Mouse (Mus musculus): ENCODE data around the gene Batf3. TPM values are rescaled to one million over a fixed set of nuclear protein-coding genes. Genes with fewer than 3 reads are reported as not detected.

Gene Batf3
- total and polyA plus RNA-seq, 3 experiments, result 2.2 to 3.5 (median 2.2) TPM

DNA sequence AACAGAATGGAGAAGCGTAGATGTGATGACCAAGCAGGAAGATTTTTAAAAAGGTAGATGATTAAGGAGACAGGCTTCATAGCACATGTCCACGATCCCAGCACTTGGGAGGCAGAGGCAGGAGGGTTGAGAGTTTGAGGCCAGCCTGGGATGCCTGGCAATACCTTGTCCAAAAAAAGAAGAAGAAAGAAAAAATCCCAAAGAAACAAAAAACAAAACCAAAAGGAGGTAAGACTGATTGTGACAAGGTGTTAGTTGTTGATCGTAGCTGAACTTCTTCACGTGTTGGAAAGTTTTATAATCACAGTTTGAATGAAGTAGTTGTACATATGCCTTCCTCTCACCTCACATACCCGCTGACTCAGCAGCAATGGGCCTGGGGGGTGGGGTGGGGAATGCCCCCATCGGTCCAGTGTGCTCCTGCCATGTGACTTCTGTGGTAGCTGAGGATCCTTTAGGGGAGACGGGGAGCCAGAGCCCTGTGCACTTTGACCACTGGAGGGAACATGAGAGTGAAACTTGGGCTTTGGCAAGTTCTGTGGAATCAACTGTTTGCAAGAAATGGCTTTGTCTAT, 11.3 kb upstream of the Batf3 start:
- DNase-seq, result no peak

DNA sequence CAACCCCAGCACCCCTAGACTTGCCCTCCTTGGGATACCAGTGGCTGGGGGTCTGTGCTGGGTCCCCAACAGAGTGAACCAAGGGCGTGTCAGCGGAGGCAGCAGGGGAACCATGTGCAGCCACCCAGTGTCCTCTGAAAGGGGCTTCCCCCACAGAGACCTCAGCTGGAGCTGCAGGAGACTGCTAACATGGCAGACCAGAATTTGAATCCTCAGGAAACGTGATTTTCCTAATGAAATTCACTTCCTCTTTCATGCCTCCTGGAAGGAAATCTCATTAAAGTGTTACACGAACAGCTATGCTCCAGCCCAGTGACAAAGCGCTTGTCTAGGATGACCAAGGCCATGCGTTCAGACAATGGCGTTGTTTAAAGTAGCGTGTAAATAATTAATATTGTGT, 10.7 kb upstream of the Batf3 start:
- no peak for DNase-seq

DNA sequence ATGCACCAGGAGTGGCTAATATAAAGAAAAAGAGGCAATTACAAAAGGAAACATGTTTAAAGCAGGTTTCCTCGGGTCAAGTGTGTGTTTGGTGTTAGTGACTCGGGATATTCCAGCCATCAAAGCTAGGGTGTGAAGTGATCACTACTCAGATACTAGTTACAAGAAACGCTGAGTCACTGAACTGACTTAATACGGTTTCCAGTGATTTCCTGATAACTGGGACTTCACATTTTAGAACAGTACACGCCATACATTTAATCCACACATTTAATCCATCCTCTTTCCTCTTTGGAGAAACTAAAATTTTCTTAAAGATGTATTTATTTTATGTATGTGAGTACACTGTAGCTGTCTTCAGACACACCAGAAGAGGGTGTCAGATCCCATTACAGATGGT, 9.7 kb upstream of the Batf3 start:
- no peak for DNase-seq

DNA sequence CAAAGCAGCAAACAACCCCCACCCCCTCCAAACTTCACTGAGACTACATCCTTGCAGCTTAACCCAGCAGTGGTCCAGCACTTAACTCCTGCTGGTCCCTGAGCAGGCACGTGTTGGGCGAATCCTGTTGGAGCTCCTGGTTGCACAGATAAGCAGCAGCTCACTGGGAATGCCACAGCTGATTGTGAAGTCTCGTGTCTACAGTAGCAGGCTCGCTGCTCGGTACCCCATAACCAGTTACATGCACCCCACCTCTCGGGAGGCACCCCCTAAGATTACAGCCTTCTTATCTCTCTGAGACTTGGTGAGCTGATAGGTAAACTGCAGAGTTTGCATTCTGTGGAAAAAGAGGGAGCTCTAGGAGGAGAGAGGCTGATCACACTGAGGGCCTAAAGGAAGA, 8.3 kb upstream of the Batf3 start:
- DNase-seq, result no peak

DNA sequence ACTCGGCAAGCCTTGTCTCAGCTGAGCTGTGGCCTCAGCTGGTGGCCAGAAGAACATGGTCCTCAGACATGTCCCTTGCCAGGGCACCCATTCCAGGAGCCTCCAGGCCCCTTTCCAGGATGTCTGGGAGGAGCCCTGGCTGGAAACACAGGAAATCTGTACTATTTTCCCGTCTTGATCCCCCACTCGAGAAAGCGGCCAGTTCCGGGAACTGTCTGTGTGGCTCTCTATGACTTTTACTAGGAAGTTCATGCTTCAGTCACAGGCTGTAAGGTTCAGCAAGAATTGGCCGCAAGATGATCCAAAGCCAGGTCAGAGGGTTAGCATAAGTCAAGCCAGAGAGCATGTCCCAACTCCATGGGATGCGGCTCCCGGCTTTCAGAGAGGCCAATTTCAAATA, 5.6 kb upstream of the Batf3 start:
- peak; percentile 30 for DNase-seq

DNA sequence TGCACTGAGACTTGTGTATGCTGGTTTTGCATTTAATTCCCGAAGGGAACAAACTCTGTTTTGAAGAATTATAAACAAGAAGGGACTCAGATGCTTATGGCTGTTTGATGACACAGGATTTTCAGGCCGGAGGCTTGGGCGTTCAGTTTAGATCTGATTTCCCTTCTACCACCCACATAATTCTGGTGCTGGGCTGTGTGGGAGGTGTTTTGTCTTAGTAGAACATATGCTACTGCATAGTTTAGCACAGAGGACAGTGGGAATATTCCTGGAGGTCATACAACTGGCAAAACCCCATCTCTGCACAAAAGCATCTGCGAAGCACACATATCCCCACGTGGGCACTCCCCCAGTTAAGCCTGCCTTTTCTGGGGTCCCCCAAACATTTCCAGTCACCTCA, 4.1 kb upstream of the Batf3 start:
- no peak for DNase-seq

DNA sequence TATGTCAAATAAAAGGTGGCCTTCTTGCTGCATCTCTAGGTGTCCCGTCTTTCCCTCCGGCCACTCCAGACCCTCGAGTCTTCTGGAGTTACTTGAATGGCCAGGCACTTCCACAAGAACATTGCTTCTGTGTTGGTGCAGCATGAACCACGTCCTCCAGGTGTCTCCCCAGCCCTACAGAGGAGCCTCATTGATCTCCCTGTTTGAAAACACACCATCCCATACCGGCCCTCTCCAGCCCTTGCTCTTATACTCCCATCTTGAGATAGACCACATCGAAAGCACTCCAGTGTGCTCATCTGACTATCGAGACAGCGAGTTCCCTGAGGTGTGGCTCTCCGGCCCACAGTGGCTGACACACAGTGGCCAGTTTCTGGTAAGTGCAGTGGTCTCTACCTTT, 2.6 kb upstream of the Batf3 start:
- DNase-seq, result no peak

DNA sequence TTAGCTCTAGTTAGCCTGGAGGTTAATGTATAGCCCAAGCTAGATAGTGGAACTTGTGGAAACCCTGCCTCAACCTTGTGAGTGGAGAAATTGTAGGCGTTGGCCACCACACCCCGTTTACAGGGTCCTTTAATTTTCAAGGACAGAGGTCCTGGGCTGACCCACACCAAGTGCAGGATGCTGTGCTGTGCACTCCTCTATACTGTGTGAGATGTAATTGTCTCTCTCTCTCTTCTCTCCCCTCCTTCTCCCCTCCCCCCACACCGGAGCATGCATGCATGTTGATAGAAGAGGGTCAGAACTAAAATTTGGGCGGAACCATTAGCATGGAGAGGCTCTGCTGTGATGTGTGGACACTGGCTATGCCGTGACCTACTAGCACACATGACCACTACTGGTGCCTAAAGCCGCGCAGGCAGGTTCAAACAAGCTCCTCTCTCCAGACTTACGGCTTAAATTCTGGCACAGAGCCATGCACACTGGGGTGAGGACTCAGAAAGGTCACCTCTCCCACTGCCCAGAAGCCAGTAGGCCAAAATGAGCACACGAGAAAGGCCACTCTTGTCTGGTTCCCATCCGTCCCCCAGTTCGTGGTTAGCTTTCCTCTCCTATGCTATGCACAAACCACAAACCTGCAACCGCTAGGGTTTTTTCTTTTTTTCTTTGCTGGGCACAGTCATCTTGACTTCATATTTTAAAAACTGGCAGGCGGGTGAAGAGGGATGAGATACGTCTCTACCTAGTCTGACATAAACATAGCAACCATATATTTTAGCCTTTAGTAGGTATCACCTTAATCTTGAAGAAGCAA, 571 bp upstream of the Batf3 start:
- DNase-seq, result no peak

DNA sequence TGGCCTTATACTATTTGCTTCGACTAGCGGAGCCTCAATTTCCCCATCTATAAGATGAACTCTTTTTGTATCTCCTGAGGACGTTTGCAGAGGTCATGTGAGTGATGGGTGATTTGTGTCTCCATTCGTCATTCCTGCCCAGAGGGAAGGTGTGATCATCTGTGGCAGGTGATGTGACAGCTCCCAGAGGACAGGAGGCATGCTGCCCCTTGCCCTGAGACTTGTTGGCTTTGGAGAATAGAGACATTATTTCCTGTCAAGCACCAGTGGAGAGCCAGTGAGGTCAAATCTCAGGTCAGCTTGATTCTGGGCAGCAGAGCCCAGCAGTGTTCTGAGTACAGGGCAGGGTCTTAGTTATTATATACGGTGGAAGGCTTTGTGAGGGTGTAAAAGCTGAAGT, 1.5 kb downstream of the Batf3 start:
- no peak for DNase-seq

DNA sequence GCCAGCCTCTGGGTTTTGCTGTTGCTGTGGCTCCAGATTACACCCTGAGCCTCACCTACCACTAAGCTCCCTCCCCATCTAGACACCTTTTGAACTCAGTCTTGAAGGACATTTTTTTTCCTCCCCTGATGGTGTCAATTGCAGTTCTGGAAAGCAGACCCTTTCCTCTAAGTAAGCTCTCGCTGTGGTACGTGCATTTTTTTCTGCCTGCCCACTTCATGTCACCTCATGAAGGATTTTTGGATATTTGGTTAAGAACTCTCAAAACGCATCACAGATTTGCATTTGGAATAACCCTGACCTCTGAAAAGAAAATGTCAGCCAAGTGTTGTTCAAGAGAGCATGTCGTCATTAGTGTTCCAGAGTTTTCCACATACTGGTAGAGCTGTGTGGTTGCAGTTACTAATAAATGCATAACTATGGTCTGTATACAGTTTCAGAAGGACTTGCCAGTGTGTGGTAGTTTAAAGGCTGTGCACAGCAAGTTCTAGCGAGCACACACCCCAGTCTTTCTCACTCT, 2.2 kb downstream of the Batf3 start:
- DNase-seq, result no peak

DNA sequence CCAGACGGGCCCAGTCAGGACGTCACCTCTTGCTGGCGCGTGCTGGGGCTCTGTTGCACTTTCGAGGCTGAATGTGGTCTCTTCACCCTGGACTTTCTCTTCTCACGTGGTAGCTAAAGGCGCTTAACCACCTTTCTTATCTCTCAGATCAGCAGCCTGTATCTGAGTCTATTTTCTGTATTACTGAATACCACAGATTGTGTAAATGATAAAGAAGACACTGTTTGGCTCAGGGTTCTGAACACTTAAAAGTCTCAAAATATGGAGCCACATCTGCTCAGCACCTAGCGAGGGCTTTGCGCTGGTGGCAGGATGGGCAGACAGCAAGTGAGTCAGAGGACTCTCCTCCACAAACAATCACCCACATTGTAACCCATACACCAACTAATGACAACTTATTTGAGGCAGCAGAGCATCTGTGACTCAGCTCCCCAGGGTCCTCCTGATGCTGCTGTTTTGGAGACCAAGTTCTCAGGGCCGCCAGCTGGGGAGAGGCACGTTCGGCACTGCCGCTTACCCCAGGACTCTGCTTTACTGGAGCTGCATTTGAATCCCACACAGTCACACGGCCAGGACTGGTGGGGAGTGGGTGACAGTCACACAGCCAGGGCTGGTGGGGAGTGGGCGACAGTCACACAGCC, 5.2 kb downstream of the Batf3 start:
- DNase-seq, result no peak

DNA sequence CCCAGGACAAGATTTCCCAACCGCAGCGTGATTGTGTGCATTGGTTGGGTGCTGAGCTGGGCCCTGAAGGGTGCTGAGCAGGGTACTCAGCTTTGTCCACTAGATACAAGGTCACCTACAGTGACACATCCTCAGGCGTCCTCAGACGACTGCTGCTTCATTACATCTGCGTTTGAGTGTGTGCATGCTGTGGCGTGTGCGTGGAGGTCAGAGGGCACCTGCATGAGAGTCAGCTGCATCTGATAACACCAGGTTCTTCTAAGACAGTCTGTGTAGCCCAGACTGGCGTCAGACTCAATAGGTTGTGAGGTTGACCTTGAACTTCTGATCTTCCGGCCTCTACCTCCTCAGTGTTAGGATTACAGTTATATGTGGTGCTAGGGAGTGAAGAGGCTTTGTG, 7.6 kb downstream of the Batf3 start:
- no peak for DNase-seq

DNA sequence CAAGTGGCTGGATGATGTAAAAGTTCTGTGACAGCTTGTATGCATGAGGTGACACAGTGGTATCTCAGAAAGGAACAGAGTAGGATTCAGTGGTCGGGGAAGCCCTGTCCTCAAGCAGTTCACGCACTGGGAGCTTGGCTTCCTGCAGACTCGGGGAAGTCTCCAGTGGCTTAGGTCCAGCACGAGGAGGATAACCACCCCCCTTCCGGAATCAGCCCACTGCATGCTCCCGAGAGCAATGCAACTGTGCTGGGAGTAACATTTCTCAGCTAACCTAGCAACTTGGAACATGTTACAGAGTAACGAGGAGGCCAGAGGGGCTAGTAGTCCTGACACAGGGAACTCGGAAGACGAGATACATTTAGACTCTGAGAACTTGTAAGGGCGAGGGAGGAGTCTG, 9.7 kb downstream of the Batf3 start:
- DNase-seq, result no peak

DNA sequence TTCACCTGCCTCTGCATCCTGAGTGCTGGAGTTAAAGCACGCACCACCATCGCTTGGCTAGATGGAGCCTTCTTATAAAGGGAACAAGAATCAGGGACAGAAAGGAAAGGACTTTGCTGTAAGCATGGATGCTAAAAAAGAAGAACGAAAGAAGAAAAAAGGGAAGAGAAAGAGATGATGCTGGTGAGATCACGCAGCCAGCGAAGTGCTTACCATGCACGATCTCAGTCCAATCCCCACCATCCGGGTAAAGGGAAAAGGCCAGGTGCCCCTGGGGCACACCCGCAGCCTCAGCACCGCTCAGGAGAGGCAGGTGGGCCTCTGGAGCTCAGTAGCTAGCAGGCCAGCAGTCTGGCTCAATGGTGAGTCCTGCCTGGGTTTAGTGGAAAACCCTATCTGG, 12.3 kb downstream of the Batf3 start:
- DNase-seq, result no peak

DNA sequence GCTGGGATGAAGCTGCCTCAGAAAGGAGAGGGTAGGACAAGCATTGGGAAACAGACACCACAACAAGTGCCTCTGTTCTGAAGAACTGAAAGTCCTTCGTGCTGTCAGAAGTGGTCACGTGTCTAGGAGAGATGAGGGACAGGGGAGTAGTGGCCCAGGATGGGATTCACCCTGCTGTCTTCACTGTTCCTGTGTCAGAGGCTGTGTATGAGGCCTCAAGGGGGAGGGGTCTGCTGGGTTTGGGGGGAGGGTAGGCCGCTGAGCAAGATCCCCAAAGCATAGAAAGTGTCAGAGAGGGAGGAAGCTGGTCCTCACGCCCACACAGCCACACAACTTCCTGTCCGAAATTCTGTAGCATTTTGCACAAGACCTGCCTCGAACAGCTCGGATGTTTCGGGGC, 13.5 kb downstream of the Batf3 start:
- no peak for DNase-seq

DNA sequence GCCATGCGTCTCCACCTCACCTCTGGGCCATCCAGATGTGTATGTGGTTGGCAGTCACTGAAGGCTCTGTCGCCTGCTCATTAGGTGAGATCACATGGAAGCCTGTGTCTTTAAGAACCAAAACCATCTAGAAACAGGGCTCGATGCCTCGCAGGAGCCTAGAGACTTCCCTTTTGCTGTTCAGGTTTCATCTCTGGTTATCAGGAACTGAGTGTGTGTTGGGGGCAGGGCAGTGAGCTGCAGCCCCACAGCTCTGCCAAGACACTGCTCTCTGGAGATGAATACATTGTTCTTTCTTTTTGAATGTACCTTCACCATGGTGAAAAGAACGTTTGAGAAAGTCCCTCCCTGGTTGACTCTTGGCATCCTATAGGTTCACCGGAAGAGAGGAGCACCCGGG, 17.2 kb downstream of the Batf3 start:
- no peak for DNase-seq

DNA sequence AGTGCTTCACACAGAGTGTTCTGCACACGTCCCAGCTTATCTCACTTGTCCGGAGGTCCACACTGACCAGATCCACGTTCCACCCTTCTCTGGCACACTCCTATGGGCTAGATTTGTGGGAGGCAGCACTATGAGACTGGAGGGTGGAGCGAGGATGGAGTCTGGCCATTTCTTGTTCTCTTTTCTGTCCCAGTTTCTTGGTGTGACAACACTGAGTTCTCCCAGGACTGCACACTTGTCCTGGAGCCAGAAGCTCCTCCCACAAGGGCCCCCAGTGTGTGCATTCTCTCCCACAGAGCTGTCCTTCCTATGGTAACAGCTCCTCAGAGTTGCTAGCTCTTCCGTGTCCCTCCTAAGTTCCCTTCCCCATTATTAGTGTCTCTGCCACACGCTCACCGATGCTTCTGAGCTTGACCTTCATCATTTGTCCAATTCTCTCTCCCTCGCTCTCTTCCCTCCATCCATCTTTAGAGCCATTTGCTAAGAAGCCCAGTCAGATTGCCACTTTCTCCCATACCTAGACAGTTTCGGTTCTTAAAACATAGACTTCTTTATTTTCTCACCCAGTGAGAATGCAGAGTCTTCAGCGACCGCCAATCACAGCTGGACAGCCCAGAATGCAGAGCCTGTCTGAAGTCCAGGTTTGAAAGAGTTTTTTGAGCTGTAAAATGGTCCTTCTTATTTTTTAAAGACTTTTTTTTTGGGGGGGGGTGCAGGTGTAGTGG, 18.0 kb downstream of the Batf3 start:
- peak; percentile 26 for DNase-seq

DNA sequence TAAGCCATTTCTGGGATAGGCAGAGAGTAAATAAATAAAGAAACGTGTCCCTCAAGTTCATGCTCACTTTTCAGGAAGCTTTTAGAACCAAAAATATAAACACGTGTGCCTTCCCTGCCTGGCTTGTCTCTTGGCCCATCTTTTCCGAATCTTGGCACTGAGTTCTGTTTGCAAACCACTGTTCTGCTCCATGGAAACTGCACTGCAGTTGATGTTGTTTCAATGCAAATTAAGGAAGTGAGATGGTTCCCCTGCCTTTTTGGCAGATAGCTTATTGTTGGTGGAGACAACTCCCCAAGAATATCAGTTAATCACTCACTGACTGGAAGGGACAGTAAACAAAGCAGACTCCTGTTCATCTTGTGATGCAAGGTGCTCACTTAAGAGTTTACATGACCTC, 25.1 kb downstream of the Batf3 start:
- no peak for DNase-seq

DNA sequence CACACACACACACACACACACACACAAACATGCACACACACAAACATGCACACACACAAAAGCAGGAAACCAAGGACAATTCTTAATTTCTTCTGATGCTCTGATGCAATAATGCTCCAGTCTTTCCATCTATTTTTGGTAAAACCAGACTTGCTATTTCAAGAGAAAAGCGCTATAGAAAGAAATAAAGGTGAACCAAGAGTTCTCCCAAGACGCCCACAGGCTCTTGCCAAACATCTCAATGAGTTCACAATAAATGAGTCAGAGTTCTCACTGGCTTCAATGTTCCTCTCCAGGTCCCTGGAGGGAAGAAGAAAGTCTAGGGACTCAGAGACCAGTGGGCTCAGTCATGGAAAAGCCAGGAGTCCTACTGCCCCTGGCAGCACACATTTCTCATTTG, 26.0 kb downstream of the Batf3 start:
- no peak for DNase-seq

DNA sequence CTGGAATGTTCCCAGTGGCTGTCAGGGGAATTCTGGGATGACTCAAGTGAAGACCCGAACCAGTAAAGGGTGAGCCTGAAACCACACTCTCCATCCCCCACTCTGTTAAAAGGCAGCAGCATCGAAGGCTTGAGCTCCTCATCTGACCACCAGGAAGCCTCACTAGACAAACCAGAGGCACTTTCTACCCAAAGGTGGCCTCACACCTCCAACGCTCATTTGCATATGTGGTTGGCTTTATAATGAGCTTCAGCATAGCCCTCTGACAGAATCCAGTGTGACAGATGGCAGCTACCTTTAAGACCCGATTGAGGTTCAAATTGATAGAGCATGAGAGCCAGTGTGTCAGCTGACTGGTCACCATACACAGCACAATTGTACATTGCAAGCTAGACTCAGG, 26.6 kb downstream of the Batf3 start:
- no peak for DNase-seq

DNA sequence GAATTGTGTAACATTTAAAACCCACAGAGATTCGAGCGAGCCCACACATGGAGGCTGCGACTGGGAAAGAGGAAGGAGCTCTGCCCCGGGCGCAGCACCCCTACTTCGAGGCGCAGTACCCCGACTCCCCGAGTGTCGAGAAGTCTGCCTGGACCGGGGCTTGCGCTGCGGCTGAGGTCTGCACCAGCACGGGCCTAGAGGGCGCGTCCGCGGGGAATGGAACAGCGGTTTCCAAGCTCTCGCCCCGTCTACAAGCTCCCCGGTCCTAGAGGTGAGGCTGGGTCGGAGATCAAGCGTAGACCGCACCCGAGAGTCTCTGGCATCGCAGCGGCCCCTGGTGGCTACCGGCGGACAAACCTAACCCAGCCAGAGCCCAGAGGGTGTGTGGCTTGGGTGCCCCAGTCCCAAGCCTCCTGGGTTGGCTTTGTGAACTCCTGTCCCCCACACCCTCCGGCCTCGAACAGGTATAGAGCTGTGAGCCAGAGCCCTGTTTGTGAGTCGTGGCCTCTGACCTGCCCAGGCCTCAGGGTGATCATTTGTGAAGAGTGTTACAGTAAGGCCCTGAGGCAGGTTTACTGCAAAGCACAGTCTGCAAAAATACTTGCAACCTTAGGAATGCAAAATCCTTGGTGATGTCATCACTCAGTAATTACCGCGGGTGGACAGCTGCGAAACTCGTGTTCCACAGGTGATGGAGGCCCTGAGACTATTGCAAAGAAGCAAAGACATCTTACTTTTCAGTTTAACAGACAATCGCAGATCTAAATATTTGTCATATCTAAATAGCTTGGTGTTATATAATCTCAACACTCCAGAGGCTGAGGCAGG, 28.4 kb downstream of the Batf3 start:
- DNase-seq, result peak; percentile 74

DNA sequence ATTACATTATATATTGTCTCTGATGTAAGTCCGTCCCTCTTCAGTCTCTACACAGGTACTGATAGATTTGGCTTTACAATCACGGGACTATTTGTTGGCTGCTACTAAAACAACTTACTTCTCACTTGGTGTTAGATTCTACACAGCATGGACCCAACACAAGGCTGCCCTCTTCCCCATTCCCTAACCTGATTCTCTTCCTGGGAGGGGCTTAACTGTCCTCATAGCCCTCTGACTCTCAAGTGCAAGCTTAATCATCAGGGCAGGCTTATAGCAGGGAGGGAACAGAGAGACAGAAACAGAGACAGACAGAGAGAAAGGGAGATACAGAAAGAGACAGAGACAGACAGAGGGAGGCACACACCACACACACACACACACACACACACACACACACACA, 34.0 kb downstream of the Batf3 start:
- no peak for DNase-seq
